Mouse (Mus musculus): ENCODE data around the gene Lats2. TPM values are rescaled to one million over a fixed set of nuclear protein-coding genes. Genes with fewer than 3 reads are reported as not detected.

The Lats2 gene
- polyA plus RNA-seq, 1 experiment = 23.0 TPM

DNA sequence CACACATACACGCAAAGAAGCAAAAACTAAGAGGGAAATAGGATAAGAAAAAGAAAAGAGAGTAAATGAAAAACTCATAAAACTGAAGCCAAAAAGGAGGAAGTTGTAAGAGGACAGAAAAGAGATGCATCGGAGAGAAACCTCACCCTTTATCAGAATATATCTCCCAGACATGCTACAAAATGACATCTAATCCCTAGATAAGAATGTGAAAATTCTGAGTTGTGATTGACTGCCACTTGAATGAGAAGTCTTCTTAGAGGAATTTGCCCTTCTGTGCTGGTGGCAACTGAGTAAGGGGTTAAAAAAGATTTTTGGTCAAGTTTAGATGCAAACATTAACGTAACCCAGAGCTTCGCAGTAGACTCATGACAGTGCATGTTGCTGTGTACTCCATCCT is 112.0 kb downstream of the Lats2 start:
- H3K36me3 ChIP-seq (ENCODE audit: control insufficient read depth, insufficient read depth, low read length) = peaks cover 6% of the 10 kb centered on the region
- WGBS = 85% methylated on average over 4 of the region's 4 CpGs
- no peak overlapping the region for H3K27ac ChIP-seq (ENCODE audit: insufficient read depth, low read depth, low read length)
- no peaks in the 10 kb centered on the region for H3K27me3 ChIP-seq (ENCODE audit: control insufficient read depth, insufficient read depth, low read length)
- TF ChIP-seq CTCF (IDR thresholded peaks at IDR 0.05; ENCODE audit: extremely low read depth, insufficient read length, insufficient replicate concordance, low read depth, low read length) (no peak), POLR2A (IDR thresholded peaks at IDR 0.05; ENCODE audit: low read depth, low read length) (no peak)
- no peaks in the 10 kb centered on the region for H3K4me1 ChIP-seq (ENCODE audit: control insufficient read depth, insufficient read depth, insufficient read length, low read length)
- no peak overlapping the region for H3K4me3 ChIP-seq (ENCODE audit: low read depth, low read length)

Other genes with a start within 250 kb of the Lats2 start
- 5.6 and 7.1 TPM in 2 replicates for gene Il17d, start 233.6 kb downstream of the Lats2 start, polyA plus RNA-seq (2012; rRNA removed)
- 3.0 and 3.8 TPM in 2 replicates for gene Eef1akmt1, start 186.8 kb downstream of the Lats2 start, polyA plus RNA-seq (2012; rRNA removed)
- 0.58 and 0.66 TPM in 2 replicates for gene Xpo4, start 93.0 kb downstream of the Lats2 start, polyA plus RNA-seq (2012; rRNA removed)
- 1.9 and 2.9 TPM in 2 replicates for gene Gm49361, start 12.3 kb downstream of the Lats2 start, polyA plus RNA-seq (2012; rRNA removed)
- 1.2 and 3.6 TPM in 2 replicates for gene Sap18, start 39.8 kb upstream of the Lats2 start, polyA plus RNA-seq (2012; rRNA removed)
- 0.17 and 0.55 TPM in 2 replicates for gene Ska3, start 67.8 kb upstream of the Lats2 start, polyA plus RNA-seq (2012; rRNA removed)
- gene Mrpl57, start 67.8 kb upstream of the Lats2 start, polyA plus RNA-seq (2012; rRNA removed) = 36.4 and 52.9 TPM in 2 replicates
- gene Zdhhc20, start 131.9 kb upstream of the Lats2 start, polyA plus RNA-seq (2012; rRNA removed) = 0.85 and 2.0 TPM in 2 replicates
- gene Micu2, start 240.9 kb upstream of the Lats2 start, polyA plus RNA-seq (2012; rRNA removed) = 10.7 and 26.8 TPM in 2 replicates